Mouse (Mus musculus): ENCODE data around the gene Dusp22.

Dusp22 gene

DNA sequence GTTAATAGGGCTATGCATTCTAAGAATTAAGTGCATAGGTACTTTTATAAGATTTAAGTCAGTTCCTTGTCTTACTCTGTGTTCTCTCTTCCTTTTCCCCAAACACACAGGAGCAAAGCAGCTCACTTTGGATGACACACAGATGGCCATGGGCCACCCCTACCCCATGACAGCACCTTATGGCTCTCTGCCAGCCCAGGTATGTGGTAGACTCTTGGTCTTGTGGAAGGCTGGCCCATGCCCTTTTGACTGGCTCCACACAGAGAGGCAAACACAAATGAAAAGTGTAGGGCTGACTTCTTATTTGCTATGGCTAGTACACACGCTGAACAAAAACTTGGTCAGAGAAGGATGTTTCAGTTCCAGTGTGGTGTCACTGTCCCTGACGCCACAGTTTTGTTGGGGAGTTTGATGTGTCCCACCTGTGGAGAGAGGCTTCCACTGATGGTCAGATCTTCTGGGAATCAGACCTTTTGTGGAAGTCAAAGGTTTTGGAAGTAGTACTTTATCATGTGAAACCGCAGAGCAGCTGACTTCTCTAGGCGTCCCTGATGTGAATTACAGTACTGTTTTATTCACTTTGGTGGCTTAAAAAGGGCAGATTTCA, 92.9 kb downstream of the Dusp22 start:
- DNase-seq = no peak

DNA sequence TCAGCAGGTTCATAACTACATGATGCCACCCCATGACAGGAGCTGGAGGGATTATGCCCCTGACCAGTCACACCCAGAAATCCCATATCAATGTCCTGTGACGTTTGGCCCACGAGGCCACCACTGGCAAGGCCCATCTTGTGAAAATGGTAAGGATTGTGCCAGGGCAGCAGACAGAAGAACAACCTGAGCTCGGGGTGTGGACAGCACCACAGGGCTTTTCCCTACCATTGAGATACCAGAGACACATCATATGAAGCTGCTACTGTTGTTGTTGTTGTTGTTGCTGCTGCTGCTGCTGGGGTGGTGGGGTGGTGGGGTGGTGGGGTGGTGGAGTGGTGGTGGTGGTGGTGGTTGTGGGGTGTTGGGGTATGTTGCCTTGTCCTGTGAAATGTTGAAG, 93.6 kb downstream of the Dusp22 start:
- DNase-seq = no peak

DNA sequence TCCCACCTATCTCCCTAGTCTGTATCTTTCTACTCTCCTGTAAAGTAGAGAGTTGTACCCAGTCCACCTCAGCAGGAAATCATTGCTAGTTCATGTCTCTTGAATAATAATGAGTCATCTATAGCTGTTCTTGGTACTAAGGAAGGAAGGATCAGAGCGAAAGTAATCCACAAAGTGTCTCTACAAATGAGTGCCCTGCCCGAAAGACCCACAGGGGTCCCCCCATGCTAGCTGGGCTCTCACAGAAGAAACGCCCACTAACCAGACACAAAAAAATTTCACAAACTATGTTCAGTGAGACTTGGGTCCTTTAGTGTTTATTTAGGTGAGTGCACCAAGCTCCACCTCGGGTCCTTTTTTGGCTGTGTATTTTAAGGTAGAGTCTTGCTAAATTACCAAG, 94.3 kb downstream of the Dusp22 start:
- DNase-seq = no peak

GRCm38 (mm10) chr13:30754825-30755476, 95.2 kb downstream of the Dusp22 start:
- DNase-seq = no peak

GRCm38 (mm10) chr13:30755577-30755976, 95.8 kb downstream of the Dusp22 start:
- DNase-seq = no peak

DNA sequence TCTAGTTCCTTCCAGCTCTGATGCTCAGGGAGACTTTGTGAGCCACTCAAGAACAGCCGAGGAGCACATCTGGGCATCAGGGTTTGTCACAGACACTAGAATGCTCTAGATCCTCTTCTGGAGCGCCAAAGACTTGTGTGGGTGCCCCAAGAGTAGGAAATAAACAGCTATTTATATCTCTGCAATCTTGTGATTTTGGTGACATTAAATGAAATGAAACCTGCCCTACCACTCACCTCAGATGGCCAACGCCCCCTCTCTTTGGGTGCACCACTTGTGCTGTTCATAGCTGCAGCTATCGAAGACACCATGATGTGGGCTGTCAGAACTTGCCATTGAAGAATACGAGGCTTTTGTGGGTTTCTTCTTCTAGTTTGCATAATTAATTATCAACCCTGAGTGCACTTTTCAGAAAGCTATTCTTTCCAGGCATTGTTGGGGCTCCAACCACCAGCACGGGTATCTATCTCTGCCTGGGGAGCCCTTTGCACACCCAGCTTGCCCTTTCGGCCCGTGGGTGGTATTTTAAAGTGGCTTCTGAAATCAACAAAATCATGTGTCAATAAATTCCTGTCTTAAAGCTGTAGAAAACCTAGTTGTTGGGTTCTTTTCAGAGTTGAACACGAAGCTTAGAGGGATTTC, 96.3 kb downstream of the Dusp22 start:
- DNase-seq = no peak

- no peak for DNase-seq
Observed at GRCm38 (mm10) chr13:30757264-30757900, 97.6 kb downstream of the Dusp22 start.

DNA sequence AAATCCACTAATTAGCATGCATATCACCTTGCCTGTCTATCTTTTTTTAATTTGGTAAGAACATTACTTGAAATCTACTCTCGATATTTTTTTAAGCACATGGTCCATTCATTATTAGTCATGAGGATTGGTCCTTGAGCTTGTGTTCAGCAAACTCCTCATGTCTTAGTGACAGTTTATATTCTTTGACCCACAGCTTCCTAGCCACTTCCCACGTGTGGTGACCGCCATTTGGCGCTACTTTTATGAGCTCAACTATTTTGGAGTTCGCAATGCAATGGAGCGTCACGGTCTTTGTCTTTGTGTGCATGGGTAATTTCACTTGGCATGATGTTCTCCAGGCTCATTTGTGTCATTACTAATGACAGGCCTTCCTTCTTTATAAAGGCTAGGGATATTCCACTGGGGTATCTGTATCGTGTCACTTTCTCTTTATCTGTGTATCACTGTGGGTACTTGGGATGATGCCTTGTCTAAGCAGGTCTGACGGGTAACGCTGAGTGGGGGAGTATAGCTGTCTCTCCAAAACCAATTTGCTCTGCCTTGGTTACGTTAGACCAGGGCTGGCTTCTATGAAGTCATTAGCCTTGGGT, 99.1 kb downstream of the Dusp22 start:
- no peak for DNase-seq

DNA sequence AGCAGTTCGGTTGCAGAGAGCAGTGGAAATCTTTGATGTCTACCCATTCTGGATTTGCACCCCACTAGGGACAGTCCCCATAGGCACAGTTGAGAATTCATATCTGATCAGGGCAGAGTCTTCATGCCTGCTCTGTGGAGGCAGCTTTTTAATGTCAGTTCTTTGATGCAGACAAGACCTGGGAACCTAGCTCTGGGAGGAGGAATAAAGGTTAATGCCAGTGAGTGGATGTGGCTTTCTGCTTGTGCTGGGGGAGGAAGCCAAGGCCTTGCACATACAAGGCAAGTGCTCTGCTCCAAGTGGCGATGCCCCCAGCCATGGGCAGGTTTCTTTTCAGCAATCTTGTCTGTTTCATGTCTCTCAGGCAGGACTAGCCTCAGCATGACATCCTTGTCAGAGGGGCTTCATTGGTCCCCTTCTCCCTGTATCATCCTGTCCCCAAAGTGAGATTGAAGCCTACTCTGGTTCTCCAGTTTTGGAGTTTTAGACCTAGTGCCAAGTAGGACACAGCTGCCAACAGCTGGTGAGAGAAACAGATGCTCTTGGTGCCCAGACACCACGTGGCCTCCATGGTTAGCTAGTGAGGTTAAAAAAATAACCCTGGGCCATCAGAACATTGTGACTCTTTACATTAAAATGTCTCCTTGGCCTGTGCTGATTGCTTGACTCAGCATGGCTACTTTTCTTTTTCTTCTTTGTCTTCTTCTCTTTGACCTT, 100.7 kb downstream of the Dusp22 start:
- no peak for DNase-seq
